Mouse (Mus musculus): ENCODE results near the gene Nt5dc3.

Gene Nt5dc3

DNA sequence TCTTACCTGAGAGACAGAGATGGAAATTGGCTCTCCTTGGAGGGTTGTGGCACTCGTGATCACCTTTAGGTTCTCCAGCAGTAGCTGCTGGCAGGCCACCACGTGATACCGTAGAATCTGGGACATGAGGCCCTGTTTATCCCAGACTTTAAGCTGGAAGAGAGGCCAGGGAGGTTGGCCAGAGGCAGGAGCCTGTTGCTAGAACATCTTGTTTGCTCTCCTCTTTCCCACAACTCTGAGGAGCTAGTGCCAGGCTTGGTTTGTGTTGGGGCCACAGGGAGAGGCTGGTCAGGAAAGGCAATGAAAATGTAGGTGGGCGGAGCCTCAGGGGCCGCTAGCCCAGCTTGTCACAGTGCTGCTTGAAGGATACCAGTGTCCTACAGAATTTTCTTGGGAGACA is 93.8 kb downstream of the Nt5dc3 start:
- DNase-seq (ENCODE audit: low spot score in 2 of 2), result no peak

DNA sequence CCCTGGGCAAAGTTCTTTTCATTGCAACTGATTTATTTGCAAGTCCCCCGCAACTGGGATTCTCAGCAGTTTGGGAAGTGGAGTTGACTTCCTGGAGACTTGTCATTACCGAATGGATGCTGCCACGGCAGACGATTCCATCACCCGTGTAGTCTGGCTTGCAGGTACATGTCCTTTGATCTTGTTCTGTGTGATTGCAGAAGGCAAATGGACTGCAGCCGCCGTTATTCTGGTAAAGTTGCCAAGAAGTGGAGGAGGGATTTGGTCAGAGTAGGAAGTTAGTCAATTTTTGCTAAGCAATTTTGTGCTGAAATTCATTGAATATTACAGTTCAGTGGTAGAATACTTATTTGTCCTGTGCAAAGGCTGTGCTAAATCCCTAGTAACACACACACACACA is 99.9 kb downstream of the Nt5dc3 start:
- no peak for DNase-seq (ENCODE audit: low spot score in 2 of 2)

DNA sequence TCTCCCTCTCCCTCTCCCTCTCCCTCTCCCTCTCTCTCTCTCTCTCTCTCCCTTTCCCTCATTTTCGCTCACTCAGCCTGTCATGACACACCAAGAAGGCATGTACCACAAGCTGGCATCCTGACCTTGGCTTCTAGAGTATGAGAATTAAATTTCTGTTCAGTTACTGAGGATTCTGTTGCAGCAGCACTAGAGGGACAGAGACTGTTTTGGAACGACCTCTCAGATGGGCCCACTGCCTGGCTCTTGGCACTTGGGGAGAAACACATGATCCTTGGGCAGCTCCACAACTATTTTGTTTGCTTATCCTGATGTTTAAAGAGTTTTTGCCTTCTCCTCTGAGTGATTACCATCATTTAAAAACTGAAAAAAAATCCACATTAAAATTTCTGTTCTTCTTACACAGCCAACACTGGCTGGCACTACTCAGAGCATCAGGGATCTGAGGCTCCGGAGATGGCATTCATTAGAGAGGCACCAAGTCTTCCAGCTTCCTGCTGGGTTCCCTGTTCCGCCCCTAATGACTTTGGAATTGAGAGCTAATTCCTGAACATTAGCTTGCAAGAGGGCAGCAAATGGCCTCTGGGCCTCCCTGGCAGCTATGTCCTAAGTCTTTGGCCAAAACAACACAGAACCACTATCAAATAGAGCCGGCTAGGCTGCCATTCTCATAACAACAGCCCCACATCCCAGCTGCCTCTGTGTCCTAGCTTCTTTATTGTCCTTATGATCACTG is 101.4 kb downstream of the Nt5dc3 start:
- DNase-seq (ENCODE audit: low spot score in 2 of 2), result peak in 1 of 2 experiments; percentile 24

DNA sequence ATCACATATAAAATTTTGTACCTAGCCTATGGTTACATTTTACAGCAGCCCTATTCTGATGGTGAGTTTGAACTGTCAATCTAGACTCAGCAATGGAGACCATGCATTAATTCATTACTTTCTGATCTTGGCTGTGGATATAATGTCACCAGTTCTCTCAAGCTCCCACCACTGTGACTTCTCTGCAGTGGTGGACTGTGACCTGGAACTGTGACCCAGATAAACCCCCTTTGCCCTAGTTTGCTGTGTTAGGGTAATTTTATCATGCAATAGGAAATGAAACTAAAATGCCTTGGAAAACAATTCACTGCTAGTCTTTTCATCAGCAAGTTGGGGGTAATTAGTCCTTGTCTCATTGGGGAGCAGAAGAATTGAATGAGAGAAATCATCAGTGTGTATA is 102.6 kb downstream of the Nt5dc3 start:
- no peak for DNase-seq (ENCODE audit: low spot score in 2 of 2)

DNA sequence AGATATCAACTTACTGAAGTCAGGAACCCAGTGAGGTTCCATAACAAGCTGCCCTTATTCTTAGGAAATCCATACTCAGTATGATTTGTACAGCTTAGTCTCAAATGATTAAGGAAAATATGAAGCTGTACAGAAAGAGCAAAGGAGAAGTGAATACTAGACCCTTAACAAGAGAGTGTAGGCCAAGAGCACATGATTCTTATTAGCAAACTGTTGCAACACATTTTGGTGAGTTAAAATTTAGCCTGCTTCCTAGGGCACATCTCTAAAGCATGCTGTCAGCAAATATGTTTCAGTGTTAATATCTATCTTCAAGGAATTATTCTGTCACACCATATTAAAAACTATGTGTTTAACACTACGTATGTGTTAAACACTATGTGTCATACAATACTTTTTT is 107.6 kb downstream of the Nt5dc3 start:
- no peak for DNase-seq (ENCODE audit: low spot score in 2 of 2)
